Mouse (Mus musculus) T-helper 1 cell (primary cell): ENCODE data around the gene Kcnk1.

Experiments used
- in situ Hi-C: fragments of 300-600 bp; cut with MboI, MseI; formaldehyde crosslinking; loops from one replicate; pipeline ENCODE4 v1.15.1; 2025; ENCODE audit warnings: high pct_unique_total_duplicates

Gene Kcnk1

DNA sequence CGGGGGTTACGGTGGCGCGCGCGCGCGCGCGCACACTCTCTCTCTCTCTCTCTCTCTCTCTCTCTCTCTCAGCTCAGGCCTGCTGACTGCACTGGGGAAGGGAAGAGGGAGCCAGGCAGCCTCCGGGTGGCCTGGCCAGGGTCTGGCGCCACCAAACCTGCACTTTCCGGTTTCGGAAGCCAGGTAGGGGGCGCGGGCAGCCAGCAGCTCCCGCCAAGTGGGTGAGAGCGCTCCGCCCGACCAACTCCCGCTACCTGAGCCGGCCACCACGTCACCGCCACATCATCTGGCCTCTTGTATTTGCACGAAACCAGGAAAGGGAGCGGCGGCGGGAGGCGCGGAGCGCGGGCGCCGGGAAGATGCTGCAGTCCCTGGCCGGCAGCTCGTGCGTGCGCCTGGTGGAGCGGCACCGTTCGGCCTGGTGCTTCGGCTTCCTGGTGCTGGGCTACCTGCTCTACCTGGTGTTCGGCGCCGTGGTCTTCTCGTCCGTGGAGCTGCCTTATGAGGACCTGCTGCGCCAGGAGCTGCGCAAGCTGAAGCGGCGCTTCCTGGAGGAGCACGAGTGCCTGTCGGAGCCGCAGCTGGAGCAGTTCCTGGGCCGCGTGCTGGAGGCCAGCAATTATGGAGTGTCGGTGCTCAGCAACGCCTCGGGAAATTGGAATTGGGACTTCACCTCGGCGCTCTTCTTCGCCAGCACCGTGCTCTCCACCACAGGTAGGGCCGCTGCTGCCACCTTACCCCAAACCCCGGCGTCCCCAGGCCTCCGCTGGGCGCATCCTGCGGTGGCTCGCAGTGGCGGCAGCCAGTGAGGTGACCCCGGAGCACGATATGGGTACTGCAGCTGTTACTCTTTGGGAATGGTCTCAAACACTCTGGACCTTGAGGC lies at the start of gene Kcnk1:
Gene Kcnk1, plus strand, starts transcription at position 70 of the 886 bp plus-strand sequence.
- in situ Hi-C loops = no loop called here

DNA sequence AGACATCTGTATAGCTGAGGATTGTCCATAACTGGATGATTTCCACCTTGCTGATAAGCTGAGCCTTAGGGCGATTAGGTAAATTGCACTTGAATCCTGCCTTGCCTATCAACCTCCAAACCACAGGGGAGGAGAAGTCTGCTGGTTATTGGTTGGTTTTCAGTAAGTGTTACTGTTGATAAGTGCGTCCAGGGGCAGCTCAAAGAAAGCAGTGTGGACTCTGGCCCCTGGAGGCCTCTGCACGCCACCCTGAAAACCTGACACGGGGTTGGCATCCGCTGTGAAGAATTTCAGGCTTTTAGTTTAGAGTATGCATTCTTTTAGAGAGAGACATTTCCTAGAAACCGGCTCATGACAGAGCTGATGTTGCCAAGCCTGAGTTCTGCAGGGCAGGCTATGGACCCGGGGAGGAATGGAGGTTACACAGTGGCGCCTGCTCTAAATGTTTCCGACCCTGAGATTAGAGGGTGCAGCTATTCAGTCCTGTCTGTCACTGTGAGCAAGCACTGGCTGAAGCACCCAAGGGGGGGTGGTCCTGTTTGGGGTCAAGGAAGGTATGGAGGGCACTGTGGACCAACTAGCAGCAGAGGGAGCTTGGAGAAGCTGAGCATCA lies 46.2 kb upstream of the Kcnk1 start:
- in situ Hi-C loops = loop anchor here (10.0 kb wide), 1 partner anchor 1804 kb away; no protein-coding TSS in a partner anchor

DNA sequence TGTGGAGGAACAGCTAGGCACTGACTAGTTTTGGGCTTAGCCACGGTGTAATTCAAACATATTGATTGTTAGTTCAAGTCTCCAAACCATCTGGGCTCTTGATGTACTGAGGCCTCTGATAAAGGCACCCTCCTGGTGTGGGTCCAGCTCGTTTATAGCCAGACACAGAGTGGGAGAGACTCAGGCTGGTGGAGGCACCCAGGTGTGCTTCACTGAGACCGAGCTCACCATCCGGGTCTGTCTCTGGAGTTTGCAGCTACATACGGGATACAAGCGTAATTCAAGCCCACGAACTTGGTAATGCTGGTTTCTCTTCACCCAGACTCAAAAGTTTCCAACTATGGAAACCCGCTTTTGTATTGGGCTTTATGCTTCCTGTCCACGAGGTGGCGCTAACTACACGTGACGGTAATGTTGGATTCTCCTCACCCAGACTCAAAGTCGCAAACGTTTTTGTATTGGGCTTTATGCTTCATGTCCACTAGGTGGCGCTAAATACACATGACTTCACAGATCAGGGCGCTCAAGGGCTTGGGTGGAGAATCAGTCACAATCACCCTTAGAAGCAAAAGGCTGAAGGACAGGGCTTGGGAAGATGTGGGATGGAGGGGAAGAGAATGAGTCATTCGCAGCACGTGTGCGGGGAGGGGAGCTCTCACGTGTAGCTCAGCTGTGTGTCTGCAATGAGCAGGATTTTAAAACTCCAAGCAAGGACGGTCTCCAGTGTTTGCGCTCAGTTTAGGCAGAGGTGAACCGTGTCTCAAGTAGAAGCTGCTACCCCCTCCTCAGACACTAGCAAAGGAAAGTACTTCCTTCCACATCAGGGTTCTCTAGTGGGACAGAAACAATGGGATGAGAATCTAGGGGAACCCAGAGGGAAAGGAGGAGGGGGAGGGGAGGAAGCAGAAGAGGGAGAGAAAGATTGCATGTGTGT lies 44.7 kb upstream of the Kcnk1 start:
- in situ Hi-C loops = no loop called here

GRCm38 (mm10) chr8:125955671-125956070 lies 39.3 kb upstream of the Kcnk1 start:
- in situ Hi-C loops = no loop called here

- in situ Hi-C loops = no loop called here
Measured at GRCm38 (mm10) chr8:125956796-125957195, 38.2 kb upstream of the Kcnk1 start.

GRCm38 (mm10) chr8:125957226-125957993 lies 37.6 kb upstream of the Kcnk1 start:
- in situ Hi-C loops = no loop called here

DNA sequence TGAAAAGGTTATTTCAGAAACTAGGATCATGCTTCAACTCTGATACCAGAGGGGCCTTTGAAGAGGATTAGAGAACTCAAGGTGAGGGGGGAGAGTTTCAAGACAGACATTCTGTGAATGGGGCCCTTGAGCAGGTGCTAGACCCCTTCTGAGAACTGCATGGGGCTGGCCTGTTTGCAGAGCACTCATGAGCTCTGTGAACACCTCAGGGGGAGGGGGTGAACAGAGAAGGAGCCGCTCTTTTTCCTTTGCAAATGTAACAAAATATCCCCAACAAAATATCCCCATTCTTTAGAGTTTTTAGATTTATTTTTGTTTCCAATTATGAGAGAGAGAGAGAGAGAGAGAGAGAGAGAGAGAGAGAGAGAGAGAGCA lies 37.0 kb upstream of the Kcnk1 start:
- in situ Hi-C loops = no loop called here

DNA sequence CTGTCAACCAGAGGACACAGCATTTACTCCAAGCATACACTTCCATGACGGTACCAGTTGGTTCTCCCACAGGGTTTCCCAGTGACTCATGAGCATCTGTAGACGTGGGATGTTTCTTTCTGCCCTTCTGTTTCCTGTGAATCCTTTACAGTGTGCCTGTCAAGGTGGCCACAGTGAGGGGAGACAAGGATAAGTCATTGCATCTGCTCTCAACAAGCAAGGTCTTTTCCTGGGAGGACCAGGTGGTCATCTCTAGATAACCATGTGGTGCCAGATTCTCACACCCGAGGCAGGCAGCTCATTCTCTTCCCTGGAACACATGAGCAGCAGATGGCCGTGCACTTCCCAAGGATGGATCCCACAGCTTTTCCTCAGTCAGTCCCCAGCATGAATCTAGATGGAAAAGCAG lies 35.6 kb upstream of the Kcnk1 start:
- in situ Hi-C loops = no loop called here

DNA sequence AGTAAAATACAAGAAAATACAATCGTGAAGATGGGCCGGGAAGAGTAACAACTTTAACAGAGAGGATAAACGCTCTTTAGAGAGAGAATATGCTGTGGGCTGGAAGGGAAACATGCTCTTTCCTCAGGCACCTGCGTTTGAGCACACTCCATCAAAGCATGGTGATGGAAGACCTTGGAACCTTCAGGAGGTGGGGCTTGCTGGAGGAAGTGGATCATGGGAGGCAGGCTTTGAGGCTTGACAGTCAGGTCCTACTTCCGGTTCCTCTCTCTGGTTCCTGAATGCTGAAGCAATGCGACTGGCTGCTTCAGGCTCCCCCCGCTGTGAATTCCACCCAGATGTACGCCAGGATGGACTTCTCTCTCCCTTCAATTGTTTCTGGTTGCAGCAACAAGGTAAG lies 34.9 kb upstream of the Kcnk1 start:
- in situ Hi-C loops = no loop called here

- in situ Hi-C loops = no loop called here
Measured at GRCm38 (mm10) chr8:125961790-125962189, 33.2 kb upstream of the Kcnk1 start.

DNA sequence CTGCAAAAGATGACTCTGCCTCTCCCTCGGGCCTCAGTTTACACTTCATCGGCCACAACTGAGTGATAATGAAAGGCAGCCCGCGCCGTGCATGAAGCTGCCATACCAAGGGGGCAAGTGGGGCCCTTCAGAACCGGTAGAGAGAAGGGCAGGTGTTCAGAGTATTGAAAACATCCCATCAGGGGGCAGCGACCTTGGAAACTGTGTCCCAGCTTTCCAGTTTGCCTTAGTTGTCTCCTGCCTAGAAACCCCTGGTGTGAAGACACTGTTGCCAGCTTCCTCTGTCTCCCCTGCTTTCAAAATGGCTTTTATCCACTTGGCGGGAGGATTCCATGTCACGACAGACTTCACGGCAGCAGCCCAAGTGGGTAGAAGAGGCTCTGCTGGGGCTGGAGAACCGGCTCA lies 31.2 kb upstream of the Kcnk1 start:
- in situ Hi-C loops = no loop called here

DNA sequence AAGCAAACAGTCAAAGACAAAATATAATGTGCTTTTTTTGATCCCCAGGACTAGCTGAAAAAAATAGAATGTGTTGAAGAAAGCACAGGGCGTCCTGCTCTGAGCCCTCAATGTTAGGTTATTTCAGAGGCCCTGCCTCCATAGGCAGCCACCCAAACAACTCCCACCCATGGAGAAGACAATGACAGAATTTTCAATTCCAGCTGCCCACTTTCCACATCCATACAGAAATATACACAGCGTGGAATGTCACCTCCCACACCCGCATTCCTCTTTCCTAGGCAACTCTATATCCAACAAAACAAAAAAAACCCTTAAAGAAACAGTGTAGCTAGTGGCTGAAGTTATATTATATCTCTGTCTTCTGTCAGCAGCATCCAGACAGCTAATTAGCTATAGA lies 23.6 kb upstream of the Kcnk1 start:
- in situ Hi-C loops = no loop called here

DNA sequence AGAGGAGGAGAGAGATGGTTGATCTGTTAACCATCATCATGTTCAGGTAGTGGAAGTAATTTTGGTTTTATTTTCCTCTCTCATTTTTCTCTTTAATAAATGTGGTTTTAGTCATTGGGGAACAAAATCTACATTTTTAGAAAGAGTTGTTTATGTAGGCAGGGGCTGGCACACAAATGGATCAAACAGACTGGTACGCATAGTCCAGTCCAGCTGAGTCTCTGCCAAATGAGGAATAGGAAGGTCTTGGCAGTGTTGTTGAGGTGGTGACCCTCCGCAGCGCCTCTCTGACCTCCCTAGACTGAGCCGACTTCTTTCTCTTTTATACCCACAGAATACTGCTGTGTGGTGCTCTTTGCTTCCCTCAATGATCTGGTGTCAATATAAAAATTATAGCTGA lies 19.0 kb upstream of the Kcnk1 start:
- in situ Hi-C loops = no loop called here

- in situ Hi-C loops = no loop called here
Measured at GRCm38 (mm10) chr8:125980826-125981225, 14.1 kb upstream of the Kcnk1 start.

DNA sequence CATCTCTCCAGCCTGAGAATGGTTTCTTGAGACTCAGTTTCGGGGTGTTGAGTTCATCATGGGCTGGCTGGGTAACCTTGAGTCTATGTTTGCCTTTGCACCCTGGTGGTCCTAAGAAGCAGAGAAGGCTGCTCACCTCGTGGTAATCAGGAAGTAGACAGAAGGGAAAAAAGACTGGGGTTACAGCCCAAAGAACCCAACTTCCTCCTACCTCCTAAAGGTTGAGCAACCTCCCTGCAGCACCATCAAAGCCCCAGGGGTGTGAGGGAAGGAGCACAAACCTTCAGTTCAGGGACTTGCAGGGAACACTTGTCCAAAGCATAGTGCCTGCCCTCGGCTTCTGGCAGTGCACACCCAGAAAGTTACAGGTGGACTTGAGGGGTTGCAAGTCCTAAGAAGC lies 11.5 kb upstream of the Kcnk1 start:
- in situ Hi-C loops = no loop called here

- in situ Hi-C loops = no loop called here
Measured at GRCm38 (mm10) chr8:125984140-125984539, 10.8 kb upstream of the Kcnk1 start.

DNA sequence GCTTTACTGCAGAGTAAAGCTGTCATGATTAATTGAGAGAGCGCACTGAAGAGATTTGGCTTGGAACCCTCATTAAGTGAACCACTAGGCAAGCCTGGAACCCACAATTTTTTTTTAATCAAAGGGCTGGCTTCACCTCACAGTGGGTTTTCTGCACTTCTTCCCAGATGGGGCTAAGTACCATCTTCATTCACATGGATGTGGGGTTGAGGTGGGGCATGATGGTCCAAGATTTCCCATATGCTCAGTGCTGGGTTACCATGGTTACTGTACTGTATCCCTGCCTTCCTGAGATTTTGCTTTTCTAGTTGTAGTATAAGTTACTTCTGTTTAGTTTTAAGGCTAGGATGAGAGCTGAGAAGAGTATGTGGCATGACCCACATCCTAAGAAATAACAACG lies 9.6 kb upstream of the Kcnk1 start:
- in situ Hi-C loops = no loop called here

GRCm38 (mm10) chr8:125986999-125987589 lies 7.9 kb upstream of the Kcnk1 start:
- in situ Hi-C loops = no loop called here

DNA sequence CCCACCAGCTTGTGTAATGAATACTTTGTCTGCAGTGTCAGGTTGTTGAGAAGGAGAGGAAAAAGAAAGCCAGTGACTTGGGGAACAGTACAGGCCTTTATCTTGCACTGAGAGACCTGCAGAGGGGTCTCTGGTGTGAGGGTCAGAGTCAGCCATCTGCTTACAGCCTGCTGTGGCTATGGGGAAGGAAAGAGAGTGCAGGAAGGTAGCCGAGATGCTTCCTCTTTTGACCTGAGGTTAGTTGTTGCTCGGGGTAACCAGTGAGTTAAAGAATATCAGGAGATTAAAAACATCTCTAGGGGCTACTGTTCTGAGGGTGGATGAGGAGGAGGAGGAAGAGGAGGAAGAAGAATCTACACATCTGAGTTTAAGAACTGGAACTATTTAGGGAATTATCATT lies 7.0 kb upstream of the Kcnk1 start:
- in situ Hi-C loops = no loop called here

- in situ Hi-C loops = no loop called here
Measured at GRCm38 (mm10) chr8:125993636-125994035, 1.3 kb upstream of the Kcnk1 start.
